Mouse (Mus musculus) thymus, adult 2 months (tissue): Measurements from ENCODE around the gene Anapc7. TPM values are rescaled to one million over a fixed set of nuclear protein-coding genes. Genes with fewer than 3 reads are reported as not detected.

Experiments
- DNase-seq: peaks from one replicate; pipeline ENCODE4 v3.0.0; 2021
- H3K27ac ChIP-seq: fragments of 200-500 bp; 2 replicates; pipeline ENCODE4 v1.5.1; 2012; ENCODE audit warnings: low read length, control low read depth; ENCODE audit not compliant: control insufficient read depth, insufficient read depth
- H3K27me3 ChIP-seq: fragments of 200-500 bp; 2 replicates; pipeline ENCODE4 v1.6.1; 2012; ENCODE audit warnings: mild to moderate bottlenecking, low read length, moderate library complexity, mixed read lengths; ENCODE audit not compliant: control insufficient read depth, insufficient read depth
- H3K36me3 ChIP-seq: fragments of 200-500 bp; 2 replicates; pipeline ENCODE4 v1.6.1; 2012; ENCODE audit warnings: mild to moderate bottlenecking, low read length, moderate library complexity; ENCODE audit not compliant: control insufficient read depth, insufficient read depth
- H3K4me1 ChIP-seq: fragments of 200-500 bp; replicated peaks from 2 replicates; pipeline ENCODE4 v1.6.1; 2012; ENCODE audit warnings: low read length; ENCODE audit not compliant: control insufficient read depth, insufficient read depth
- H3K4me3 ChIP-seq: fragments of 200-500 bp; 2 replicates; pipeline ENCODE4 v1.5.1; 2012; ENCODE audit warnings: mild to moderate bottlenecking, low read length, control low read depth, moderate library complexity; ENCODE audit not compliant: control insufficient read depth, insufficient read depth
- CTCF ChIP-seq: fragments of 200-500 bp; IDR thresholded peaks from 2 replicates; pipeline ENCODE4 v1.5.1; 2012; ENCODE audit warnings: mild to moderate bottlenecking, control low read depth, low read length, moderate library complexity, borderline replicate concordance; ENCODE audit not compliant: control insufficient read depth, poor library complexity, insufficient read depth; ENCODE audit errors: extremely low read depth
- POLR2A ChIP-seq: fragments of 200-500 bp; IDR thresholded peaks from 2 replicates; pipeline ENCODE4 v1.6.1; 2012; ENCODE audit warnings: mild to moderate bottlenecking, low read length, control low read depth, moderate library complexity; ENCODE audit not compliant: control insufficient read depth, poor library complexity, insufficient read depth; ENCODE audit errors: extremely low read depth
- WGBS: fragments of 180-500 bp; shearing (Covaris S2); methylation state at CpG from one replicate; pipeline ENCODE4 v1.1.7; 2018; 5-methylcytosine and 5-hydroxymethylcytosine counted together
- polyA plus RNA-seq: library from polyadenylated mRNA; depleted of rRNA; stranded (reverse); fragments of >200 nt; gene quantifications from 2 replicates; pipeline ENCODE4 v1.2.3, GENCODE M21; 2012; rRNA removed

Gene Anapc7
- 39.9 and 48.2 TPM in 2 replicates for polyA plus RNA-seq

- Histone ChIP-seq H3K4me1 (peaks cover 13% of the 10 kb centered on the region), H3K27ac (peak within 1 kb of the TSS; percentile 60; the same call in 1 of the 2 replicates), H3K36me3 (no peaks in the 10 kb centered on the region), H3K27me3 (no peaks in the 10 kb centered on the region), H3K4me3 (peak within 1 kb of the TSS; percentile 88)
- TF ChIP-seq POLR2A (no peak), CTCF (no peak)
- WGBS, result 20% methylated on average over 17 of the region's 17 CpGs
- no peak for DNase-seq
Observed at GRCm38 (mm10) chr5:122421271-122422068, at the start of gene Anapc7. Anapc7 (plus strand) TSS chr5:122421693.

- Histone ChIP-seq H3K36me3 (peaks cover 17% of the 10 kb centered on the region), H3K4me1 (peaks cover 2% of the 10 kb centered on the region; the same call in 1 of the 2 replicates), H3K4me3 (peak within 1 kb of the TSS; percentile 91), H3K27me3 (no peaks in the 10 kb centered on the region), H3K27ac (peak within 1 kb of the TSS; percentile 85)
- peak; percentile 54; the same call in 1 of the 2 replicates for TF ChIP-seq POLR2A
- TF ChIP-seq CTCF, result 0 out of 2 replicates have a peak, but pooled peaks have one; percentile 47
- peak; percentile 100 for DNase-seq
- under 1% methylated on average over 53 of the region's 53 CpGs for WGBS
Observed at GRCm38 (mm10) chr5:122372192-122372769, 49.2 kb upstream of the Anapc7 start, which contains the start of gene Fam216a. Fam216a (minus strand) TSS chr5:122372364.

- H3K4me1 ChIP-seq, result peaks cover 2% of the 10 kb centered on the region; the same call in 1 of the 2 replicates
- WGBS, result 4% methylated on average over 5 of the region's 5 CpGs
- DNase-seq, result no peak
- H3K27me3 ChIP-seq, result no peaks in the 10 kb centered on the region
- peaks cover 11% of the 10 kb centered on the region for H3K36me3 ChIP-seq
- peak overlapping the region; percentile 63 for H3K27ac ChIP-seq
- TF ChIP-seq POLR2A (no peak), CTCF (no peak)
- peak overlapping the region; percentile 66 for H3K4me3 ChIP-seq
Observed at GRCm38 (mm10) chr5:122372878-122373277, 48.6 kb upstream of the Anapc7 start.

GRCm38 (mm10) chr5:122377101-122377833 lies 44.2 kb upstream of the Anapc7 start:
- Histone ChIP-seq H3K4me1 (no peaks in the 10 kb centered on the region; the same call in 1 of the 2 replicates), H3K27ac (no peak overlapping the region), H3K27me3 (no peaks in the 10 kb centered on the region), H3K4me3 (no peak overlapping the region), H3K36me3 (peaks cover 24% of the 10 kb centered on the region)
- no peak for DNase-seq
- WGBS, result 91% methylated on average over 4 of the region's 4 CpGs
- TF ChIP-seq CTCF (no peak), POLR2A (no peak)

- no peak for TF ChIP-seq CTCF
- 98% methylated on average over 12 of the region's 12 CpGs for WGBS
- Histone ChIP-seq H3K27me3 (no peaks in the 10 kb centered on the region), H3K4me1 (no peaks in the 10 kb centered on the region), H3K4me3 (no peak overlapping the region), H3K36me3 (peaks cover 27% of the 10 kb centered on the region), H3K27ac (no peak overlapping the region)
- no peak for DNase-seq
Observed at GRCm38 (mm10) chr5:122378171-122378570, 43.3 kb upstream of the Anapc7 start.
